Comparison of ENCODE assay signal across 9 mouse cellular contexts in the genomic region with DNA sequence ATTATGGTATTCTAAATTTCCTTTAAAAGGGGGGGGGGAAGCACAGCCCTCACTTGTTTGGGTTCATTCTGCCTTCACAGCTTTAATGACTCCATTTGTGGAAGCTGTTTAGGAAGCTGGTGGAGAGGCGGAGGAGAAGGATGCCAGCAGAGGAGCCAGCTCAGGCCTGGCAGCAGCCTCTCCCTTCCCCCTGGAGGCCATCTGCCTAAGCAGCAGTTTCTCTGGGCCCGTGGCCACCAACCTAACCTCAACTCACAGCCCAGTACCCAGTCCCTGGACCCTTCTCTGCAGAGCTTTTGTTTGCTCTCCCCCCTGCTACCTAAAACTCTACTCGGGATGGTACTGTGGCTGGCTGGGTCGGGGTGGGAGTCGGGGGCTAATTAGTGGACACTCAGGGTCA. TPM values are rescaled to one million over a fixed set of nuclear protein-coding genes. Genes with fewer than 3 reads are reported as not detected.
DNase-seq lines count a peak whose midpoint lies in the region; ATAC-seq and TF ChIP-seq lines count a peak whose summit lies in the region.
"Had no signal": no experiment of that assay in that cellular context is flagged by ENCODE, and none has a peak within 500 bp of the region (broad histone marks: within the 10 kb centered on the region; RNA-seq: fewer than 3 reads in every experiment).

No protein-coding gene starts in this region.

- H3K9ac ChIP-seq in kidney, embryonic 16.5 days (replicated peaks; ENCODE audit: low read length), result peak overlapping the region; percentile 50
- H3K9ac ChIP-seq in forebrain, embryonic 14.5 days (ENCODE audit: low read length), result peak overlapping the region; percentile 56

- H3K27ac ChIP-seq in kidney, embryonic 16.5 days (ENCODE audit: low read length), result peak overlapping the region; percentile 71; the same call in 1 of the 2 replicates
- H3K27ac ChIP-seq in kidney, adult 2 months (ENCODE audit: insufficient read depth, low read depth, low read length), result no peak overlapping the region
- no peak overlapping the region; the same call in 1 of the 2 replicates for H3K27ac ChIP-seq in forebrain, embryonic 14.5 days (ENCODE audit: low read depth, low read length)
- no peak overlapping the region for H3K27ac ChIP-seq in small intestine, adult 2 months (ENCODE audit: insufficient read depth, low read depth, low read length)
- H3K27ac ChIP-seq in thymus, adult 2 months (ENCODE audit: control insufficient read depth, insufficient read depth, low read length), result no peak overlapping the region

- peaks cover 87% of the 10 kb centered on the region for H3K4me1 ChIP-seq in kidney, embryonic 16.5 days (ENCODE audit: insufficient read depth, low read length)
- peaks cover 8% of the 10 kb centered on the region for H3K4me1 ChIP-seq in kidney, adult 2 months (ENCODE audit: control insufficient read depth, insufficient read depth, low read length)
- H3K4me1 ChIP-seq in forebrain, embryonic 14.5 days (ENCODE audit: control insufficient read depth, insufficient read depth, low read length), result peaks cover 24% of the 10 kb centered on the region
- peaks cover 6% of the 10 kb centered on the region for H3K4me1 ChIP-seq in small intestine, adult 2 months (ENCODE audit: control insufficient read depth, insufficient read depth, insufficient read length, low read length)
- H3K4me1 ChIP-seq in thymus, adult 2 months (replicated peaks; ENCODE audit: control insufficient read depth, insufficient read depth, low read length), result peaks cover 8% of the 10 kb centered on the region

- 12% methylated on average over 5 of the region's 5 CpGs for WGBS in kidney, embryonic 16.5 days
- 22% methylated on average over 5 of the region's 5 CpGs for WGBS in kidney, adult 2 months
- 8% methylated on average over 5 of the region's 5 CpGs for WGBS in forebrain, embryonic 14.5 days
- WGBS in small intestine, adult 2 months, result 29% methylated on average over 5 of the region's 5 CpGs
- WGBS in thymus, adult 2 months, result 29% methylated on average over 5 of the region's 5 CpGs

- no peaks in the 10 kb centered on the region for H3K36me3 ChIP-seq in kidney, embryonic 16.5 days (ENCODE audit: insufficient read depth, low read length)
- no peaks in the 10 kb centered on the region for H3K36me3 ChIP-seq in kidney, adult 2 months (ENCODE audit: control insufficient read depth, insufficient read depth, low read length)
- no peaks in the 10 kb centered on the region for H3K36me3 ChIP-seq in forebrain, embryonic 14.5 days (ENCODE audit: control insufficient read depth, insufficient read depth, low read length)
- H3K36me3 ChIP-seq in small intestine, adult 2 months (ENCODE audit: control insufficient read depth, insufficient read depth, low read length), result no peaks in the 10 kb centered on the region
- H3K36me3 ChIP-seq in thymus, adult 2 months (ENCODE audit: control insufficient read depth, insufficient read depth, low read length), result no peaks in the 10 kb centered on the region

- peak overlapping the region; percentile 91 for H3K4me2 ChIP-seq in kidney, embryonic 16.5 days (replicated peaks; ENCODE audit: low read depth, low read length)
- H3K4me2 ChIP-seq in forebrain, embryonic 14.5 days (ENCODE audit: low read length), result peak overlapping the region; percentile 86

- H3K9me3 ChIP-seq in kidney, embryonic 16.5 days (ENCODE audit: low read length), result no peaks in the 10 kb centered on the region
- H3K9me3 ChIP-seq in forebrain, embryonic 14.5 days (replicated peaks; ENCODE audit: control insufficient read depth, low read length), result no peaks in the 10 kb centered on the region

- no peak for TF ChIP-seq POLR2A in kidney, adult 2 months (IDR thresholded peaks at IDR 0.05; ENCODE audit: low read depth, low read length)
- no peak for TF ChIP-seq POLR2A in brain, embryonic 14.5 days (IDR thresholded peaks at IDR 0.05; ENCODE audit: borderline replicate concordance, extremely low read depth, insufficient read depth, insufficient read length, poor library complexity, severe bottlenecking)
- no peak; the same call in 1 of the 2 replicates for TF ChIP-seq POLR2A in small intestine, adult 2 months (IDR thresholded peaks at IDR 0.05; ENCODE audit: low read depth, low read length)
- no peak for TF ChIP-seq POLR2A in thymus, adult 2 months (IDR thresholded peaks at IDR 0.05; ENCODE audit: control insufficient read depth, extremely low read depth, insufficient read depth, low read length, poor library complexity)

- H3K4me3 ChIP-seq in kidney, embryonic 16.5 days (ENCODE audit: low read length), result peak overlapping the region; percentile 79
- H3K4me3 ChIP-seq in kidney, adult 2 months (ENCODE audit: insufficient read depth, low read depth, low read length), result no peak overlapping the region
- peak overlapping the region; percentile 38 for H3K4me3 ChIP-seq in forebrain, embryonic 14.5 days (ENCODE audit: low read depth, low read length)
- H3K4me3 ChIP-seq in small intestine, adult 2 months (ENCODE audit: low read depth, low read length), result peak overlapping the region; percentile 46
- no peak overlapping the region for H3K4me3 ChIP-seq in thymus, adult 2 months (ENCODE audit: control insufficient read depth, insufficient read depth, low read length)

- TF ChIP-seq CTCF in kidney, adult 2 months (conservative IDR thresholded peaks at IDR 0.05; ENCODE audit: insufficient read depth, insufficient read length, low read depth, low read length), result no peak
- TF ChIP-seq CTCF in brain, embryonic 14.5 days (IDR thresholded peaks at IDR 0.05; ENCODE audit: borderline replicate concordance, extremely low read depth, insufficient read depth, insufficient read length), result peak; percentile 39; the same call in 1 of the 2 replicates
- TF ChIP-seq CTCF in small intestine, adult 2 months (IDR thresholded peaks at IDR 0.05; ENCODE audit: extremely low read depth, insufficient read length, insufficient replicate concordance, low read depth, low read length), result no peak
- TF ChIP-seq CTCF in thymus, adult 2 months (IDR thresholded peaks at IDR 0.05; ENCODE audit: borderline replicate concordance, control insufficient read depth, extremely low read depth, insufficient read depth, low read length, poor library complexity), result no peak

- intact Hi-C loops in left cerebral cortex, postnatal 14 days (cut with DNase I), result loop anchor here (5.0 kb wide), 1 partner anchor 50 kb away; no protein-coding TSS in a partner anchor

- DNase-seq in kidney, adult 2 months, result no peak
- peak; percentile 79 for DNase-seq in brain, embryonic 14.5 days (ENCODE audit: low read depth)
- DNase-seq in forebrain, embryonic 14.5 days (ENCODE audit: low spot score), result peak; percentile 72
- DNase-seq in left cerebral cortex, postnatal 14 days (ENCODE audit: low spot score in 2 of 2), result peak; percentile 32 to 50
- no peak for DNase-seq in thymus, adult 2 months
- no peak for DNase-seq in spleen, postnatal 36 days (ENCODE audit: low spot score in 2 of 2)

- no peak for ATAC-seq in kidney, embryonic 16.5 days (ENCODE audit: low FRiP score, low TSS enrichment)
- no peak for ATAC-seq in forebrain, embryonic 14.5 days
- ATAC-seq: Patski had no signal

- peaks cover 34% of the 10 kb centered on the region for H3K27me3 ChIP-seq in kidney, embryonic 16.5 days (ENCODE audit: insufficient read depth, low read length)
- no peaks in the 10 kb centered on the region for H3K27me3 ChIP-seq in kidney, adult 2 months (replicated peaks; ENCODE audit: control insufficient read depth, insufficient read depth, low read length)
- H3K27me3 ChIP-seq in forebrain, embryonic 14.5 days (replicated peaks; ENCODE audit: control insufficient read depth, insufficient read depth, low read length), result peaks cover 31% of the 10 kb centered on the region
- 0 out of 2 replicates have a peak, but pooled peaks cover 17% of the 10 kb centered on the region for H3K27me3 ChIP-seq in small intestine, adult 2 months (ENCODE audit: control insufficient read depth, insufficient read depth, low read length)
- peaks cover 23% of the 10 kb centered on the region; the same call in 1 of the 2 replicates for H3K27me3 ChIP-seq in thymus, adult 2 months (ENCODE audit: control insufficient read depth, insufficient read depth, low read length)
- H3K27me3 ChIP-seq: Patski had no signal

RNA-seq across cellular contexts. Expression of a gene that starts 4.1 kb away (rescaled TPM):
- 10.4 and 10.5 TPM in 2 replicates for polyA plus RNA-seq in kidney, embryonic 16.5 days (2015; fragmentation: Nextera tagmentation; extraction: Ambion mirVana)
- polyA plus RNA-seq in kidney, adult 2 months (2012; rRNA removed), result 6.1 and 6.2 TPM in 2 replicates
- 6.3 and 12.7 TPM in 2 replicates for polyA plus RNA-seq in brain, embryonic 14.5 days (2012; rRNA removed)
- 2.1 and 2.3 TPM in 2 replicates for polyA plus RNA-seq in forebrain, embryonic 14.5 days (2014; fragmentation: Nextera tagmentation; extraction: Ambion mirVana)
- total RNA-seq in left cerebral cortex, postnatal 14 days (2021), result 10 to 100 TPM in 1 of 2 experiments, 1 to 10 TPM in 1; 7.6 to 12.3 TPM
- polyA plus RNA-seq in small intestine, adult 2 months (2012; rRNA removed), result 24.6 and 71.6 TPM in 2 replicates
- polyA plus RNA-seq in thymus, adult 2 months (2012; rRNA removed), result 3.6 and 4.0 TPM in 2 replicates

Comparison
In these comparisons a context has a peak if more than half of its experiments do, and no peak if none do; other contexts are left out.
1. H3K4me3 ChIP-seq: peak in kidney, embryonic 16.5 days (single experiment), forebrain, embryonic 14.5 days (single experiment) and small intestine, adult 2 months (single experiment); none in kidney, adult 2 months (single experiment) and thymus, adult 2 months (single experiment).
2. DNase-seq: peak in brain, embryonic 14.5 days (single experiment), forebrain, embryonic 14.5 days (single experiment) and left cerebral cortex, postnatal 14 days (2 of 2); none in kidney, adult 2 months (single experiment), thymus, adult 2 months (single experiment) and spleen, postnatal 36 days (0 of 2).